Comparison of ENCODE assay signal across 16 mouse cellular contexts in genomic region chr1:182091746-182092412, GRCm38 (mm10). TPM values are rescaled to one million over a fixed set of nuclear protein-coding genes. Genes with fewer than 3 reads are reported as not detected.
DNase-seq lines count a peak whose midpoint lies in the region; ATAC-seq and TF ChIP-seq lines count a peak whose summit lies in the region.
"Had no signal": no experiment of that assay in that cellular context is flagged by ENCODE, and none has a peak within 500 bp of the region (broad histone marks: within the 10 kb centered on the region; RNA-seq: fewer than 3 reads in every experiment).

No protein-coding gene starts in this region.

- H3K9ac ChIP-seq in hindbrain, embryonic 13.5 days, result no peak overlapping the region
- H3K9ac ChIP-seq in hindbrain, embryonic 11.5 days (ENCODE audit: low read depth, low read length), result no peak overlapping the region
- no peak overlapping the region for H3K9ac ChIP-seq in embryonic facial prominence, embryonic 13.5 days
- no peak overlapping the region for H3K9ac ChIP-seq in kidney, embryonic 15.5 days
- H3K9ac ChIP-seq: liver, embryonic 15.5 days; neural tube, embryonic 12.5 days had no signal

- DNase-seq in hindbrain, embryonic 11.5 days (ENCODE audit: low spot score), result no peak
- peak; percentile 61 for DNase-seq in lung, postnatal 36 days
- DNase-seq in adrenal gland, adult 2 months, result no peak
- DNase-seq in thymus, adult 2 months, result no peak
- DNase-seq: cerebellum, adult 11-12 months; heart, adult 18-20 months; heart, postnatal 4 days; midbrain, embryonic 14.5 days; spleen, adult 18-20 months; thymus, adult 18-20 months had no signal

- WGBS in hindbrain, embryonic 13.5 days, result 80% methylated on average over 13 of the region's 13 CpGs
- WGBS in hindbrain, embryonic 11.5 days, result 83% methylated on average over 13 of the region's 13 CpGs
- 57% methylated on average over 13 of the region's 13 CpGs for WGBS in embryonic facial prominence, embryonic 13.5 days
- WGBS in kidney, embryonic 15.5 days, result 67% methylated on average over 13 of the region's 13 CpGs
- WGBS in thymus, adult 2 months, result 92% methylated on average over 13 of the region's 13 CpGs

- no peak for TF ChIP-seq POLR2A in thymus, adult 2 months (IDR thresholded peaks at IDR 0.05; ENCODE audit: control insufficient read depth, extremely low read depth, insufficient read depth, low read length, poor library complexity)

- ATAC-seq in hindbrain, embryonic 13.5 days (ENCODE audit: low FRiP score), result no peak
- no peak for ATAC-seq in hindbrain, embryonic 11.5 days (ENCODE audit: low FRiP score)
- ATAC-seq in embryonic facial prominence, embryonic 13.5 days (ENCODE audit: insufficient number of reproducible peaks, insufficient read depth, low FRiP score, low TSS enrichment, low read depth), result no peak
- ATAC-seq in kidney, embryonic 15.5 days (replicated peaks; ENCODE audit: low FRiP score), result 0 out of 2 replicates have a peak, but pooled peaks have one; percentile 3

- no peak for TF ChIP-seq CTCF in thymus, adult 2 months (IDR thresholded peaks at IDR 0.05; ENCODE audit: borderline replicate concordance, control insufficient read depth, extremely low read depth, insufficient read depth, low read length, poor library complexity)

- H3K4me2 ChIP-seq in hindbrain, embryonic 13.5 days, result no peak overlapping the region
- H3K4me2 ChIP-seq in hindbrain, embryonic 11.5 days (replicated peaks; ENCODE audit: low read depth, low read length), result no peak overlapping the region
- H3K4me2 ChIP-seq in embryonic facial prominence, embryonic 13.5 days, result 0 out of 2 replicates have a peak overlapping the region, but pooled peaks have one; percentile 3
- H3K4me2 ChIP-seq in kidney, embryonic 15.5 days, result no peak overlapping the region
- H3K4me2 ChIP-seq: liver, embryonic 15.5 days; neural tube, embryonic 12.5 days had no signal

- no peak overlapping the region for H3K4me3 ChIP-seq in hindbrain, embryonic 13.5 days
- no peak overlapping the region for H3K4me3 ChIP-seq in hindbrain, embryonic 11.5 days (ENCODE audit: low read depth, low read length)
- H3K4me3 ChIP-seq in embryonic facial prominence, embryonic 13.5 days, result no peak overlapping the region
- no peak overlapping the region for H3K4me3 ChIP-seq in kidney, embryonic 15.5 days (replicated peaks)
- H3K4me3 ChIP-seq in thymus, adult 2 months (ENCODE audit: control insufficient read depth, insufficient read depth, low read length), result no peak overlapping the region
- H3K4me3 ChIP-seq: liver, embryonic 15.5 days; neural tube, embryonic 12.5 days had no signal

- peak overlapping the region; percentile 23; the same call in 1 of the 2 replicates for H3K27ac ChIP-seq in hindbrain, embryonic 13.5 days
- no peak overlapping the region for H3K27ac ChIP-seq in hindbrain, embryonic 11.5 days (ENCODE audit: low read depth, low read length)
- peak overlapping the region; percentile 71 for H3K27ac ChIP-seq in embryonic facial prominence, embryonic 13.5 days
- peak overlapping the region; percentile 79 for H3K27ac ChIP-seq in kidney, embryonic 15.5 days
- no peak overlapping the region for H3K27ac ChIP-seq in thymus, adult 2 months (ENCODE audit: control insufficient read depth, insufficient read depth, low read length)
- H3K27ac ChIP-seq: liver, embryonic 15.5 days; neural tube, embryonic 12.5 days had no signal

- no peaks in the 10 kb centered on the region for H3K27me3 ChIP-seq in hindbrain, embryonic 13.5 days
- no peaks in the 10 kb centered on the region for H3K27me3 ChIP-seq in hindbrain, embryonic 11.5 days (ENCODE audit: control insufficient read depth, insufficient read depth, low read length)
- no peaks in the 10 kb centered on the region for H3K27me3 ChIP-seq in embryonic facial prominence, embryonic 13.5 days
- no peaks in the 10 kb centered on the region for H3K27me3 ChIP-seq in kidney, embryonic 15.5 days
- H3K27me3 ChIP-seq in thymus, adult 2 months (ENCODE audit: control insufficient read depth, insufficient read depth, low read length), result no peaks in the 10 kb centered on the region
- H3K27me3 ChIP-seq: liver, embryonic 15.5 days; neural tube, embryonic 12.5 days had no signal

- H3K4me1 ChIP-seq in hindbrain, embryonic 13.5 days (replicated peaks), result peaks cover 66% of the 10 kb centered on the region
- peaks cover 13% of the 10 kb centered on the region; the same call in 1 of the 2 replicates for H3K4me1 ChIP-seq in hindbrain, embryonic 11.5 days (replicated peaks; ENCODE audit: control insufficient read depth, insufficient read depth, low read length)
- peaks cover 73% of the 10 kb centered on the region for H3K4me1 ChIP-seq in embryonic facial prominence, embryonic 13.5 days
- peaks cover 68% of the 10 kb centered on the region for H3K4me1 ChIP-seq in kidney, embryonic 15.5 days
- H3K4me1 ChIP-seq in thymus, adult 2 months (replicated peaks; ENCODE audit: control insufficient read depth, insufficient read depth, low read length), result peaks cover 2% of the 10 kb centered on the region; the same call in 1 of the 2 replicates

- H3K36me3 ChIP-seq in hindbrain, embryonic 13.5 days, result no peaks in the 10 kb centered on the region
- no peaks in the 10 kb centered on the region for H3K36me3 ChIP-seq in hindbrain, embryonic 11.5 days (ENCODE audit: control insufficient read depth, insufficient read depth, low read length)
- H3K36me3 ChIP-seq in embryonic facial prominence, embryonic 13.5 days, result no peaks in the 10 kb centered on the region
- H3K36me3 ChIP-seq in kidney, embryonic 15.5 days, result no peaks in the 10 kb centered on the region
- no peaks in the 10 kb centered on the region for H3K36me3 ChIP-seq in thymus, adult 2 months (ENCODE audit: control insufficient read depth, insufficient read depth, low read length)
- H3K36me3 ChIP-seq: G1E; liver, embryonic 15.5 days; neural tube, embryonic 12.5 days had no signal

- H3K9me3 ChIP-seq in hindbrain, embryonic 13.5 days, result no peaks in the 10 kb centered on the region
- no peaks in the 10 kb centered on the region for H3K9me3 ChIP-seq in hindbrain, embryonic 11.5 days (ENCODE audit: control insufficient read depth, low read length)
- no peaks in the 10 kb centered on the region for H3K9me3 ChIP-seq in embryonic facial prominence, embryonic 13.5 days
- no peaks in the 10 kb centered on the region for H3K9me3 ChIP-seq in kidney, embryonic 15.5 days (replicated peaks)
- H3K9me3 ChIP-seq: G1E; liver, embryonic 15.5 days; neural tube, embryonic 12.5 days had no signal

RNA-seq across cellular contexts. Expression of gene Srp9, which starts 32.7 kb away (rescaled TPM):
- 140 and 146 TPM in 2 replicates for polyA plus RNA-seq in hindbrain, embryonic 13.5 days (2015; fragmentation: Nextera tagmentation; extraction: Ambion mirVana)
- 179 and 180 TPM in 2 replicates for polyA plus RNA-seq in hindbrain, embryonic 11.5 days (2014; fragmentation: Nextera tagmentation; extraction: Ambion mirVana)
- polyA plus RNA-seq in embryonic facial prominence, embryonic 13.5 days (2015; fragmentation: Nextera tagmentation; extraction: Ambion mirVana), result 163 and 166 TPM in 2 replicates
- polyA plus RNA-seq in kidney, embryonic 15.5 days (2015; fragmentation: Nextera tagmentation; extraction: Ambion mirVana), result 151 and 159 TPM in 2 replicates
- total RNA-seq in adrenal gland, adult 2 months (2021), result 10 to 100 TPM; 46.4 to 64.9 TPM
- 22.7 and 29.6 TPM in 2 replicates for polyA plus RNA-seq in adrenal gland, adult 2 months (2012; rRNA removed)
- 44.6 and 53.6 TPM in 2 replicates for polyA plus RNA-seq in thymus, adult 2 months (2012; rRNA removed)

Comparison
In these comparisons a context has a peak if more than half of its experiments do, and no peak if none do; other contexts are left out.
1. H3K27ac ChIP-seq: peak in hindbrain, embryonic 13.5 days (single experiment), embryonic facial prominence, embryonic 13.5 days (single experiment) and kidney, embryonic 15.5 days (single experiment); none in hindbrain, embryonic 11.5 days (single experiment) and thymus, adult 2 months (single experiment).